Mouse (Mus musculus) embryonic facial prominence, embryonic 10.5 days (tissue): ENCODE results near the gene Itpripl1. TPM values are rescaled to one million over a fixed set of nuclear protein-coding genes. Genes with fewer than 3 reads are reported as not detected.
"Not testable (repeated sequence)": the region's sequence is repeated elsewhere in the genome, so short reads cannot be mapped to it uniquely, and the experiment has no call there.

Source experiments
- DNase-seq: peaks from one replicate; pipeline ENCODE4 v3.0.0-alpha.2; 2017; ENCODE audit warnings: low spot score
- H3K27ac ChIP-seq: fragments of 300-500 bp; sonication (generic); replicated peaks from 2 replicates; pipeline ENCODE4 v1.5.1; 2016; ENCODE audit warnings: mild to moderate bottlenecking
- H3K27me3 ChIP-seq: fragments of 300-500 bp; sonication (generic); replicated peaks from 2 replicates; pipeline ENCODE4 v1.6.1; 2016; ENCODE audit warnings: low read depth, mild to moderate bottlenecking; ENCODE audit not compliant: poor library complexity, severe bottlenecking
- H3K36me3 ChIP-seq: fragments of 300-500 bp; sonication (generic); replicated peaks from 2 replicates; pipeline ENCODE4 v1.6.1; 2016; ENCODE audit warnings: mild to moderate bottlenecking, moderate library complexity
- H3K4me1 ChIP-seq: fragments of 300-500 bp; sonication (generic); 2 replicates; pipeline ENCODE4 v1.6.1; 2016
- H3K4me3 ChIP-seq: fragments of 300-500 bp; sonication (generic); 2 replicates; pipeline ENCODE4 v1.5.1; 2016; ENCODE audit warnings: mild to moderate bottlenecking, moderate library complexity
- H3K9me3 ChIP-seq: fragments of 300-500 bp; sonication (generic); 2 replicates; pipeline ENCODE4 v1.6.1; 2016; ENCODE audit warnings: mild to moderate bottlenecking
- WGBS: fragments of 180-500 bp; shearing (Covaris S2); methylation state at CpG from one replicate; pipeline ENCODE4 v1.1.7; 2016; 5-methylcytosine and 5-hydroxymethylcytosine counted together
- polyA plus RNA-seq: library from polyadenylated mRNA; unstranded; fragments of >200 nt; fragmentation: Nextera tagmentation; extraction: Ambion mirVana; gene quantifications from 2 replicates; pipeline ENCODE4 v1.2.1, GENCODE M21; 2016

Itpripl1 gene
- 14.6 and 17.4 TPM in 2 replicates for polyA plus RNA-seq

GRCm38 (mm10) chr2:127143158-127144063 is at the start of gene Itpripl1:
Gene Itpripl1, minus strand, starts transcription at chr2:127143442.
- WGBS: 4% methylated on average over 31 of the region's 31 CpGs
- H3K9me3 ChIP-seq: no peaks in the 10 kb centered on the region
- peaks cover 21% of the 10 kb centered on the region for H3K4me1 ChIP-seq
- peak within 1 kb of the TSS; percentile 73 for H3K4me3 ChIP-seq
- DNase-seq: peak; percentile 79
- H3K27me3 ChIP-seq: 0 out of 2 replicates have a peak, but pooled peaks cover 4% of the 10 kb centered on the region
- H3K27ac ChIP-seq: peak within 1 kb of the TSS; percentile 82
- peaks cover 35% of the 10 kb centered on the region for H3K36me3 ChIP-seq

DNA sequence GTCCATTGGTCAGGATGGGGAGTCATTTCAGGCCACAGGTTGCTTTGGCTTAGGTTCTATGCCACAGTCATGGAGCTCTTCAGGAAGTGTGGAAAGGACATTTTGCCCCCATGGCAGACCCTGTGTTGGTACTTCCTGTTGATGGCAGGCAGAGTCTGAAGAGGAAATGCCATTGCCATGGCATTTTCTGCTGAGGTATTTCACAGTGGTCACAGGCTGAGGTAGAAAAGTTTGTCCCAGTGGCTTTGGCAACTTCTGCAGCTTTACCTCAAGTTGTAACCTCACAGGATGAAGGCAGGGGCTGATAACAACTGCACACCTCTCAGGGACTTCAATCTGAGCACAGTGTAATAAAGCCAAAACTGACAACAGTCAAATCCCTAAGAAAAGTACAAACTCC is 46.3 kb upstream of the Itpripl1 start:
- no peaks in the 10 kb centered on the region for H3K4me1 ChIP-seq
- H3K27ac ChIP-seq: no peak overlapping the region
- H3K9me3 ChIP-seq: no peaks in the 10 kb centered on the region
- H3K4me3 ChIP-seq: no peak overlapping the region
- DNase-seq: no peak
- no peaks in the 10 kb centered on the region for H3K36me3 ChIP-seq
- H3K27me3 ChIP-seq: no peaks in the 10 kb centered on the region

- peak; percentile 79 for DNase-seq
- H3K4me1 ChIP-seq: peaks cover 7% of the 10 kb centered on the region
- WGBS: 3% methylated on average over 17 of the region's 17 CpGs
- peak overlapping the region; percentile 65 for H3K4me3 ChIP-seq
- H3K27me3 ChIP-seq: 0 out of 2 replicates have a peak, but pooled peaks cover 6% of the 10 kb centered on the region
- H3K36me3 ChIP-seq: no peaks in the 10 kb centered on the region
- H3K9me3 ChIP-seq: no peaks in the 10 kb centered on the region
- peak overlapping the region; percentile 87 for H3K27ac ChIP-seq
These were observed 39.5 kb upstream of the Itpripl1 start for GRCm38 (mm10) chr2:127182598-127183381.

- 5% methylated on average over 1 of the region's 1 CpGs for WGBS
- H3K27me3 ChIP-seq, DNase-seq, H3K27ac ChIP-seq, H3K36me3 ChIP-seq, H3K4me3 ChIP-seq, H3K9me3 ChIP-seq, H3K4me1 ChIP-seq: not testable (repeated sequence)
These were observed 23.0 kb upstream of the Itpripl1 start for GRCm38 (mm10) chr2:127166261-127166660.

- H3K27me3 ChIP-seq: no peaks in the 10 kb centered on the region; the same call in 1 of the 2 replicates
- no peak for DNase-seq
- H3K36me3 ChIP-seq: no peaks in the 10 kb centered on the region
- no peaks in the 10 kb centered on the region for H3K4me1 ChIP-seq
- H3K4me3 ChIP-seq: no peak overlapping the region
- H3K27ac ChIP-seq: no peak overlapping the region
- no peaks in the 10 kb centered on the region for H3K9me3 ChIP-seq
- 61% methylated on average over 4 of the region's 4 CpGs for WGBS
These were observed 22.4 kb upstream of the Itpripl1 start for GRCm38 (mm10) chr2:127165675-127166074.

DNA sequence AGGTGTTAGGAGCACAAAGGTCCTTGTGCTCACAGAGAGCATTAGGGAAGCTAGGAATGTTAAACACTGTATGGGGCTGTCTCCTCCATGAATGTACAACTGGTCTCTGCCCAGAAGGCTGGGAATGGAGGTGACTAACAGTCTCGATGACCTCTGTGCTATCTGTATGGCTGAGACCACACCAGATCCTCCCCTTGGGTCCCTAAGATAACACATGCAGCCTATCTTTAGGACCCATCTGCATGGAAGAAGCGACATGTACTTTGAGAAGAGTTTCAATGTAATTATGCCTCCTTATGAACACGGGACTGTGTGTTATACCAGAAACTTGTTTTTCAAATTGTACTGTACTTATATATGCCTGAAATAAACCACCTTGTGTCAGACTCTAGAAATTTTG is 2.5 kb upstream of the Itpripl1 start:
- DNase-seq: no peak
- Histone ChIP-seq H3K4me1 (peaks cover 21% of the 10 kb centered on the region), H3K36me3 (peaks cover 16% of the 10 kb centered on the region), H3K27ac (no peak overlapping the region), H3K9me3 (no peaks in the 10 kb centered on the region), H3K4me3 (no peak overlapping the region), H3K27me3 (0 out of 2 replicates have a peak, but pooled peaks cover 4% of the 10 kb centered on the region)
- WGBS: 74% methylated on average over 3 of the region's 3 CpGs

- Histone ChIP-seq H3K9me3 (no peaks in the 10 kb centered on the region), H3K4me3 (peak overlapping the region; percentile 73), H3K27me3 (0 out of 2 replicates have a peak, but pooled peaks cover 4% of the 10 kb centered on the region), H3K36me3 (peaks cover 35% of the 10 kb centered on the region), H3K27ac (peak overlapping the region; percentile 82), H3K4me1 (peaks cover 21% of the 10 kb centered on the region)
- WGBS: 15% methylated on average over 6 of the region's 6 CpGs
- no peak for DNase-seq
These were observed 575 bp downstream of the Itpripl1 start for GRCm38 (mm10) chr2:127142577-127143157.

DNA sequence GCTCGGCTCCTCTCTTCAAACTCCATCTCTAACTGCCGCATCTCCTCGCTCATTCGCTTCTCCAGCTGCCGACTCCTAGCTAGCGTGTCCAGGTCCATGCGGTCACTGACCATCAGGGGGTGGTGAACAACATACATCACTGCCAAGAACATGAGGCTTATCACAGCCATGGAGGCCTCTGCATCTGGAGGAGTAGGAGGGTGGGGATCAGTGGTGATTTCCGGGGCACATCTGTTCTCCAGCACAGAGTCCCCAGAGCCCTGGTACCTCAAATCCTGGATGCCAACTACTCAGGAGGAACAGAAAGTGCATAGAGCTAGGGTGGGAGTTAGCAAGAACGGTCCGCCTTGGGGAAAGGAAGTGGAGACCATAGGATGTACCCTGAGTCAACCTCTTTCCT is 1.2 kb downstream of the Itpripl1 start:
- DNase-seq: no peak
- Histone ChIP-seq H3K4me3 (peak overlapping the region; percentile 73), H3K27me3 (0 out of 2 replicates have a peak, but pooled peaks cover 4% of the 10 kb centered on the region), H3K36me3 (peaks cover 35% of the 10 kb centered on the region), H3K4me1 (peaks cover 24% of the 10 kb centered on the region), H3K9me3 (no peaks in the 10 kb centered on the region), H3K27ac (no peak overlapping the region)
- WGBS: 91% methylated on average over 10 of the region's 10 CpGs

DNA sequence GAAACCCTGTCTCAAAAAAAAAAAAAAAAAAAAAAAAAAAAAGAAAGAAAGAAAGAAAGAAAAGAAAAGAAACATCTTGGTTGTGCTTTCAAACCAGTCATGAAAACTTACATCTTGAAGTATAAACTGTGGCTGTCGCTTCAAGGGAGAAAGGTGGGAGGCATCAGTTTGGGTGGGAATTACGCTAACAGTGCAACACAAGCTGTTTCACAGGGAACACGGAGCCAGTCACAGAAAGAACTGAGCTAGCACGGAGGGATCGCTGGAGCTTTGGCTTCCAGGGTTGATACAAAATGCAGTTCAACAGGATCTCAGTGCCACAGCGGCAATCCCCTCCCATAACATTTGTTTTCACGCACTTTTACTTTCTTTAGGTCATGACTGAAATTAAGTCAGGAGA is 3.2 kb downstream of the Itpripl1 start:
- no peak for DNase-seq
- H3K27ac ChIP-seq: no peak overlapping the region
- H3K4me3 ChIP-seq: no peak overlapping the region
- H3K36me3 ChIP-seq: peaks cover 35% of the 10 kb centered on the region
- 0 out of 2 replicates have a peak, but pooled peaks cover 4% of the 10 kb centered on the region for H3K27me3 ChIP-seq
- no peaks in the 10 kb centered on the region for H3K9me3 ChIP-seq
- WGBS: 95% methylated on average over 7 of the region's 7 CpGs
- peaks cover 30% of the 10 kb centered on the region for H3K4me1 ChIP-seq

DNA sequence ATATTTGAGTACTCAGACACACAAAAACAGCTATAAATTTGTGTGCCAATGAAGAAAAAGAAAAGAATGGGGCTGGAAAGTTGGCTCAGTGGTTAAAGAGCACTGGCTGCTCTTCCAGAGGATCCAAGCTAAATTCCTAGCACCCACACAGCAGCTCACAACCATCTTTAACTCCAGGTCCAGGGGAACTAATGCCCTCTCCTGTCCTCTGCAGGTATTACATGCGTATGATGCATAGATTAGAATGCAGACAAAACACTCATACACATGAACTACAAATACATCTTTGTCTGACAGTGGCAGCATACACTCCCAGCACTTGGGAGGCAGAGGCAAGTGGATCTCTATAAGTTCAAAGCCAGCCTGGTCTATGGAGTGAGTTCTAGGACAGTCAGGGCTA is 3.6 kb downstream of the Itpripl1 start:
- Histone ChIP-seq H3K36me3 (peaks cover 35% of the 10 kb centered on the region), H3K27me3 (0 out of 2 replicates have a peak, but pooled peaks cover 4% of the 10 kb centered on the region), H3K4me3 (no peak overlapping the region), H3K27ac (no peak overlapping the region), H3K4me1 (peaks cover 32% of the 10 kb centered on the region), H3K9me3 (no peaks in the 10 kb centered on the region)
- no peak for DNase-seq
- 98% methylated on average over 1 of the region's 1 CpGs for WGBS

DNA sequence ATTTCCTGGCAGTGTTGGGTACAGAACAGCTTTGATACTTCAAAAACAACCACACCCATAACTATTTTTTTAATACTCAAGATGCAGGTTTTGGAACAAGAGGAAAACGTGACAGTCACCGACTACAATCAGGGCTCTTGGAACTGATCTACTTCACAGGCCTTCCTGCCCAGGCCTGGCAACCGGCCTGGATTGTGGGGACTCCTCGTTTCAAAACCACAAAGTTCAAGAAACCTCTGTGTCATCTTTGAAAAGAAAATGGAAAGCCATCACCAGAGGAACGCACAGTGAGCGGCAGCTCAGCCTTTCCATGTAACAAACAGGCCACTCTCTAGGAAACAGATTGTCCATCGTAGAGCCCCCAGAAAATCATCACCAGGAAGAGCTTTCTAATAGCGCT is 4.1 kb downstream of the Itpripl1 start:
- Histone ChIP-seq H3K4me3 (no peak overlapping the region), H3K36me3 (peaks cover 35% of the 10 kb centered on the region), H3K27me3 (no peaks in the 10 kb centered on the region), H3K4me1 (peaks cover 37% of the 10 kb centered on the region), H3K27ac (no peak overlapping the region), H3K9me3 (no peaks in the 10 kb centered on the region)
- no peak for DNase-seq
- WGBS: 95% methylated on average over 8 of the region's 8 CpGs

DNA sequence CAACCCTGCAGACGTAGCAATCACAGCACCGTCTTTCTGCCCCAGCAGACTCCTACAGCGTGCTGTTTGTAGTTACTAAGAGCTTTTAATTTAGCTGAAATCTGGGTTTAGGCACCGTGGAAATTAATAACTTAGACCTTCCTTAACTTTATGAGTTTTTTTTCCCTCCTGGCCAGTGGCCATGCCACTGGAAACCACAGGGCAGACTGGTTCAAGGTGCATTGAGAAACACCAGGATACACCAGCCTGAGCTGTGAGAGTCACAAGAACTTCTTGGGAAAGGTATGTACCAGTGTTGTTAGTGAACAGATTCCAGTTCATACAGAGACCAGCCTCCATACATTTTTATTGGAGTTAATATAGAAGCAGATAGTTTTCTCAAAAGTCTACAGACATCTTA is 4.8 kb downstream of the Itpripl1 start:
- Histone ChIP-seq H3K27me3 (no peaks in the 10 kb centered on the region), H3K4me1 (peaks cover 34% of the 10 kb centered on the region), H3K36me3 (peaks cover 35% of the 10 kb centered on the region), H3K27ac (no peak overlapping the region), H3K4me3 (no peak overlapping the region), H3K9me3 (no peaks in the 10 kb centered on the region)
- no peak for DNase-seq
- 94% methylated on average over 4 of the region's 4 CpGs for WGBS
